Comparison of ENCODE assay signal across 11 mouse cellular contexts in genomic region chr19:31678324-31678723, GRCm38 (mm10).
DNase-seq lines count a peak whose midpoint lies in the region; ATAC-seq and TF ChIP-seq lines count a peak whose summit lies in the region.
"Had no signal": no experiment of that assay in that cellular context is flagged by ENCODE, and none has a peak within 500 bp of the region (broad histone marks: within the 10 kb centered on the region; RNA-seq: fewer than 3 reads in every experiment).

No protein-coding gene starts in this region.

- H3K36me3 ChIP-seq in hindbrain, postnatal 0 days (ENCODE audit: insufficient read depth, low read length), result no peaks in the 10 kb centered on the region
- no peaks in the 10 kb centered on the region for H3K36me3 ChIP-seq in hindbrain, embryonic 14.5 days (replicated peaks; ENCODE audit: control insufficient read depth, insufficient read depth)
- no peaks in the 10 kb centered on the region for H3K36me3 ChIP-seq in midbrain, postnatal 0 days (ENCODE audit: insufficient read depth, low read length)
- no peaks in the 10 kb centered on the region for H3K36me3 ChIP-seq in midbrain, embryonic 15.5 days (replicated peaks)
- H3K36me3 ChIP-seq: hindbrain, embryonic 12.5 days; limb, embryonic 12.5 days had no signal

- no peak overlapping the region for H3K27ac ChIP-seq in hindbrain, postnatal 0 days
- no peak overlapping the region for H3K27ac ChIP-seq in hindbrain, embryonic 14.5 days
- no peak overlapping the region for H3K27ac ChIP-seq in midbrain, postnatal 0 days (ENCODE audit: low read depth, low read length)
- no peak overlapping the region for H3K27ac ChIP-seq in midbrain, embryonic 15.5 days
- H3K27ac ChIP-seq: hindbrain, embryonic 12.5 days; limb, embryonic 12.5 days had no signal

- no peaks in the 10 kb centered on the region for H3K9me3 ChIP-seq in hindbrain, postnatal 0 days (ENCODE audit: low read length)
- H3K9me3 ChIP-seq in hindbrain, embryonic 14.5 days (ENCODE audit: control insufficient read depth, low read length), result no peaks in the 10 kb centered on the region
- no peaks in the 10 kb centered on the region for H3K9me3 ChIP-seq in midbrain, postnatal 0 days (ENCODE audit: low read length)
- no peaks in the 10 kb centered on the region for H3K9me3 ChIP-seq in midbrain, embryonic 15.5 days
- H3K9me3 ChIP-seq: hindbrain, embryonic 12.5 days; limb, embryonic 12.5 days had no signal

- peak; percentile 25 for DNase-seq in adrenal gland, postnatal 10 days
- no peak for DNase-seq in adrenal gland, postnatal 25 days
- DNase-seq in hindbrain, postnatal 0 days (ENCODE audit: low spot score), result peak; percentile 67
- no peak for DNase-seq in hindbrain, embryonic 14.5 days (ENCODE audit: low spot score)
- peak; percentile 62 for DNase-seq in midbrain, postnatal 0 days (ENCODE audit: low spot score)
- no peak for DNase-seq in B cell, adult 2 months
- no peak for DNase-seq in gastrocnemius, postnatal 36 days
- DNase-seq: heart, adult 18-20 months had no signal

- no peaks in the 10 kb centered on the region for H3K27me3 ChIP-seq in hindbrain, postnatal 0 days (ENCODE audit: insufficient read depth, low read length)
- H3K27me3 ChIP-seq in hindbrain, embryonic 14.5 days (ENCODE audit: control insufficient read depth, insufficient read depth, low read length), result no peaks in the 10 kb centered on the region
- H3K27me3 ChIP-seq in midbrain, postnatal 0 days (ENCODE audit: insufficient read depth, low read length), result no peaks in the 10 kb centered on the region
- H3K27me3 ChIP-seq in midbrain, embryonic 15.5 days (replicated peaks), result no peaks in the 10 kb centered on the region; the same call in 1 of the 2 replicates
- H3K27me3 ChIP-seq: hindbrain, embryonic 12.5 days; limb, embryonic 12.5 days had no signal

- no peak overlapping the region for H3K9ac ChIP-seq in hindbrain, postnatal 0 days (replicated peaks; ENCODE audit: low read length)
- no peak overlapping the region for H3K9ac ChIP-seq in hindbrain, embryonic 14.5 days
- no peak overlapping the region for H3K9ac ChIP-seq in midbrain, postnatal 0 days (replicated peaks; ENCODE audit: low read length, poor library complexity, severe bottlenecking)
- H3K9ac ChIP-seq in midbrain, embryonic 15.5 days, result no peak overlapping the region
- H3K9ac ChIP-seq: hindbrain, embryonic 12.5 days; limb, embryonic 12.5 days had no signal

- peak; percentile 58 for TF ChIP-seq CTCF in hindbrain, postnatal 0 days (IDR thresholded peaks at IDR 0.05; ENCODE audit: low read depth)
- peak; percentile 71 for TF ChIP-seq CTCF in midbrain, postnatal 0 days (IDR thresholded peaks at IDR 0.05)

- H3K4me3 ChIP-seq in hindbrain, postnatal 0 days (ENCODE audit: low read length), result no peak overlapping the region
- no peak overlapping the region for H3K4me3 ChIP-seq in hindbrain, embryonic 14.5 days (replicated peaks; ENCODE audit: low read length)
- no peak overlapping the region for H3K4me3 ChIP-seq in midbrain, postnatal 0 days (ENCODE audit: low read depth, low read length)
- no peak overlapping the region for H3K4me3 ChIP-seq in midbrain, embryonic 15.5 days
- H3K4me3 ChIP-seq: hindbrain, embryonic 12.5 days; limb, embryonic 12.5 days had no signal

- no peaks in the 10 kb centered on the region for H3K4me1 ChIP-seq in hindbrain, postnatal 0 days (ENCODE audit: insufficient read depth, low read length)
- no peaks in the 10 kb centered on the region for H3K4me1 ChIP-seq in hindbrain, embryonic 14.5 days (replicated peaks; ENCODE audit: control insufficient read depth, insufficient read depth, low read length)
- no peaks in the 10 kb centered on the region for H3K4me1 ChIP-seq in midbrain, postnatal 0 days (ENCODE audit: insufficient read depth, low read length)
- no peaks in the 10 kb centered on the region for H3K4me1 ChIP-seq in midbrain, embryonic 15.5 days
- H3K4me1 ChIP-seq: hindbrain, embryonic 12.5 days; limb, embryonic 12.5 days had no signal

- H3K4me2 ChIP-seq in hindbrain, postnatal 0 days (ENCODE audit: low read depth, low read length), result no peak overlapping the region
- H3K4me2 ChIP-seq in hindbrain, embryonic 14.5 days (replicated peaks), result no peak overlapping the region
- no peak overlapping the region for H3K4me2 ChIP-seq in midbrain, postnatal 0 days (ENCODE audit: low read depth, low read length, poor library complexity, severe bottlenecking)
- H3K4me2 ChIP-seq in midbrain, embryonic 15.5 days, result no peak overlapping the region
- H3K4me2 ChIP-seq: hindbrain, embryonic 12.5 days; limb, embryonic 12.5 days had no signal

- WGBS in hindbrain, postnatal 0 days, result 46% methylated on average over 5 of the region's 5 CpGs
- 47% methylated on average over 5 of the region's 5 CpGs for WGBS in hindbrain, embryonic 14.5 days
- WGBS in midbrain, postnatal 0 days, result 46% methylated on average over 5 of the region's 5 CpGs
- WGBS in midbrain, embryonic 15.5 days, result 53% methylated on average over 5 of the region's 5 CpGs

- no peak for ATAC-seq in hindbrain, postnatal 0 days
- ATAC-seq in hindbrain, embryonic 14.5 days (ENCODE audit: low FRiP score), result no peak
- no peak for ATAC-seq in midbrain, postnatal 0 days (ENCODE audit: low FRiP score)
- no peak for ATAC-seq in midbrain, embryonic 15.5 days (replicated peaks)

- intact Hi-C loops in gastrocnemius, postnatal 36 days (cut with DNase I), result loop anchor here (5.0 kb wide), 1 partner anchor 336 kb away; no protein-coding TSS in a partner anchor

Comparison
In these comparisons a context has a peak if more than half of its experiments do, and no peak if none do; other contexts are left out.
1. DNase-seq: peak in adrenal gland, postnatal 10 days (single experiment), hindbrain, postnatal 0 days (single experiment) and midbrain, postnatal 0 days (single experiment); none in adrenal gland, postnatal 25 days (single experiment), hindbrain, embryonic 14.5 days (single experiment), B cell, adult 2 months (0 of 2) and gastrocnemius, postnatal 36 days (0 of 2).